Mouse (Mus musculus) CH12.LX (cell line): ENCODE results near the gene Bmp8a. TPM values are rescaled to one million over a fixed set of nuclear protein-coding genes. Genes with fewer than 3 reads are reported as not detected.

ENCODE experiments used
- DNase-seq: peaks from one replicate; pipeline ENCODE4 v3.0.0-alpha.2; 2013; ENCODE audit errors: extremely low read depth
- H3K27ac ChIP-seq: 2 replicates; pipeline ENCODE4 v1.5.1; 2012; ENCODE audit warnings: low read depth, mild to moderate bottlenecking, control low read depth, moderate library complexity; ENCODE audit not compliant: insufficient read depth
- H3K27me3 ChIP-seq: replicated peaks from 2 replicates; pipeline ENCODE3; 2012; ENCODE audit warnings: inconsistent platforms
- H3K36me3 ChIP-seq, 2 experiments: replicated peaks in 1 of 2; 2 replicates each; pipeline versions ENCODE3 to v1.6.1; 2012; ENCODE audit warnings: inconsistent platforms in 1 of 2, low read length in 1 of 2, mild to moderate bottlenecking in 1 of 2, mixed read lengths in 1 of 2, moderate library complexity in 1 of 2; ENCODE audit not compliant: control insufficient read depth in 1 of 2, insufficient read depth in 1 of 2
- H3K4me1 ChIP-seq, 2 experiments: 2 replicates each; pipeline ENCODE4 v1.6.1; 2012; ENCODE audit warnings: inconsistent platforms in 1 of 2, moderate library complexity in 1 of 2; ENCODE audit not compliant: insufficient read depth in 2 of 2, control insufficient read depth in 1 of 2
- H3K4me2 ChIP-seq: 2 replicates; pipeline ENCODE4 v1.6.1; 2012; ENCODE audit warnings: low read depth, mild to moderate bottlenecking, control low read depth; ENCODE audit not compliant: poor library complexity, insufficient read depth, severe bottlenecking
- H3K4me3 ChIP-seq, 3 experiments: fragments of 150-350 bp in 1 of 3; sonication (generic) in 1 of 3; replicated peaks in 1 of 3; 2 replicates each; pipeline versions ENCODE3 to v1.5.1; 2011 to 2012; ENCODE audit warnings: low read depth in 2 of 3, low read length in 2 of 3, mild to moderate bottlenecking in 2 of 3, moderate library complexity in 2 of 3, control low read depth in 1 of 3, improper control_type of control experiment in 1 of 3, inconsistent platforms in 1 of 3, mixed read lengths in 1 of 3; ENCODE audit not compliant: poor library complexity in 1 of 3
- H3K79me2 ChIP-seq: replicated peaks from 2 replicates; pipeline ENCODE4 v1.6.1; 2012; ENCODE audit warnings: mild to moderate bottlenecking, moderate library complexity; ENCODE audit not compliant: control insufficient read depth, poor library complexity, insufficient read depth, severe bottlenecking; ENCODE audit errors: extremely low read depth
- H3K9ac ChIP-seq: 2 replicates; pipeline ENCODE4 v1.6.1; 2012; ENCODE audit warnings: low read depth, mild to moderate bottlenecking, control low read depth, moderate library complexity; ENCODE audit not compliant: insufficient read depth
- H3K9me3 ChIP-seq: replicated peaks from 2 replicates; pipeline ENCODE3; 2012; ENCODE audit warnings: low read length, inconsistent platforms, mixed read lengths
- BHLHE40 ChIP-seq: IDR thresholded peaks from 2 replicates; pipeline ENCODE4 v1.6.1; 2011; ENCODE audit warnings: mild to moderate bottlenecking, low read depth, low read length, improper control_type of control experiment
- CTCF ChIP-seq, 2 experiments: IDR thresholded peaks in 1 of 2; conservative IDR thresholded peaks in 1 of 2; 2 replicates each; pipeline ENCODE4 v1.5.1; 2011 to 2012; ENCODE audit warnings: low read depth in 2 of 2, low read length in 2 of 2, improper control_type of control experiment in 1 of 2, inconsistent platforms in 1 of 2, mild to moderate bottlenecking in 1 of 2, moderate library complexity in 1 of 2
- E2F4 ChIP-seq: IDR thresholded peaks from 2 replicates; pipeline ENCODE4 v1.6.1; 2011; ENCODE audit warnings: low read depth, low read length, improper control_type of control experiment; ENCODE audit not compliant: insufficient replicate concordance
- HCFC1 ChIP-seq: IDR thresholded peaks from 2 replicates; pipeline ENCODE4 v1.6.1; 2012; ENCODE audit warnings: low read depth, mild to moderate bottlenecking, inconsistent platforms, low read length, improper control_type of control experiment
- JUN ChIP-seq: IDR thresholded peaks from 2 replicates; pipeline ENCODE4 v1.6.1; 2011; ENCODE audit warnings: low read depth, mild to moderate bottlenecking, low read length, improper control_type of control experiment, moderate library complexity; ENCODE audit not compliant: insufficient read depth
- KAT2A ChIP-seq: IDR thresholded peaks from 2 replicates; pipeline ENCODE4 v1.6.1; 2012; ENCODE audit warnings: low read length, improper control_type of control experiment, inconsistent platforms; ENCODE audit not compliant: insufficient replicate concordance
- MAX ChIP-seq: IDR thresholded peaks from 2 replicates; pipeline ENCODE4 v1.6.1; 2011; ENCODE audit warnings: low read length, improper control_type of control experiment
- MAZ ChIP-seq: IDR thresholded peaks from 2 replicates; pipeline ENCODE4 v1.6.1; 2012; ENCODE audit warnings: low read depth, mild to moderate bottlenecking, inconsistent platforms, low read length, improper control_type of control experiment, moderate library complexity
- MXI1 ChIP-seq: IDR thresholded peaks from 2 replicates; pipeline ENCODE4 v1.6.1; 2011; ENCODE audit warnings: mild to moderate bottlenecking, low read depth, low read length, improper control_type of control experiment
- NELFE ChIP-seq: IDR thresholded peaks from 2 replicates; pipeline ENCODE4 v1.6.1; 2011; ENCODE audit warnings: low read depth, low read length, improper control_type of control experiment
- NRF1 ChIP-seq: IDR thresholded peaks from 2 replicates; pipeline ENCODE4 v1.6.1; 2014; ENCODE audit warnings: low read depth, mild to moderate bottlenecking, inconsistent platforms, low read length, improper control_type of control experiment, moderate library complexity
- PAX5 ChIP-seq: IDR thresholded peaks from 2 replicates; pipeline ENCODE4 v1.6.1; 2012; ENCODE audit warnings: low read length, inconsistent platforms, mixed read lengths
- POLR2AphosphoS2 ChIP-seq: IDR thresholded peaks from 2 replicates; pipeline ENCODE4 v1.6.1; 2011; ENCODE audit warnings: low read depth, low read length, improper control_type of control experiment
- SMC3 ChIP-seq: IDR thresholded peaks from 2 replicates; pipeline ENCODE4 v1.6.1; 2011; ENCODE audit warnings: low read depth, low read length, improper control_type of control experiment
- TBP ChIP-seq: conservative IDR thresholded peaks from 2 replicates; pipeline ENCODE4 v1.6.1; 2011; ENCODE audit warnings: low read depth, low read length, improper control_type of control experiment
- TCF12 ChIP-seq: IDR thresholded peaks from 2 replicates; pipeline ENCODE4 v1.6.1; 2014; ENCODE audit warnings: low read depth, mild to moderate bottlenecking, inconsistent platforms, low read length, improper control_type of control experiment
- UBTF ChIP-seq: IDR thresholded peaks from 2 replicates; pipeline ENCODE4 v1.6.1; 2012; ENCODE audit warnings: low read depth, mild to moderate bottlenecking, inconsistent platforms, low read length, improper control_type of control experiment, moderate library complexity
- USF2 ChIP-seq: conservative IDR thresholded peaks from 2 replicates; pipeline ENCODE4 v1.6.1; 2011; ENCODE audit warnings: low read depth, low read length, improper control_type of control experiment
- ZMIZ1 ChIP-seq: IDR thresholded peaks from 2 replicates; pipeline ENCODE4 v1.6.1; 2012; ENCODE audit warnings: low read depth, mild to moderate bottlenecking, inconsistent platforms, low read length, improper control_type of control experiment
- ZNF384 ChIP-seq: IDR thresholded peaks from 2 replicates; pipeline ENCODE4 v1.6.1; 2012; ENCODE audit warnings: low read depth, low read length, improper control_type of control experiment, inconsistent platforms
- dilution Hi-C: fragments of 300-500 bp; cut with MboI; formaldehyde crosslinking; loops from 2 replicates; pipeline ENCODE4 v1.14.3; 2020; ENCODE audit warnings: low sequenced_read_pairs; ENCODE audit not compliant: extremely low pct_unique_long_range_greater_than_20kb, extremely low pct_ligation_motif_present
- in situ Hi-C: fragments of 300-500 bp; cut with MboI; formaldehyde crosslinking; loops from 3 replicates; pipeline ENCODE4 v1.14.3; 2019; ENCODE audit warnings: low sequenced_read_pairs, low pct_ligation_motif_present, low pct_unique_long_range_greater_than_20kb, mixed read lengths
- polyA plus RNA-seq: library from polyadenylated mRNA; unstranded; fragments of >175 nt; gene quantifications from 2 replicates; pipeline ENCODE4 v1.2.1, GENCODE M21; 2012; ENCODE audit warnings: low read depth; ENCODE audit not compliant: insufficient read length
- total RNA-seq, 2 experiments: library from RNA; depleted of rRNA; stranded (reverse); fragments of 300-350 nt in 1 of 2; fragments of >200 nt in 1 of 2; gene quantifications; 2 replicates each; pipeline ENCODE4 v1.2.3; 2012 to 2014

Bmp8a gene
- total and polyA plus RNA-seq, 3 experiments, result 0.30 to 0.76 (median 0.68) TPM

GRCm38 (mm10) chr4:123343471-123343789 is 378 bp upstream of the Bmp8a start:
- peaks cover 0 to 17% of the 10 kb centered on the region in 2 experiments for H3K36me3 ChIP-seq
- no peaks in the 10 kb centered on the region for H3K9me3 ChIP-seq
- in situ Hi-C loops (loop anchor here (5.0 kb wide), 1 partner anchor 41 kb away; no protein-coding TSS in a partner anchor), dilution Hi-C loops (no loop called here)
- H3K4me3 ChIP-seq, result peak overlapping the region; percentile 54 to 75 (median 63)
- H3K4me2 ChIP-seq, result peak overlapping the region; percentile 79
- peak; percentile 45 for DNase-seq
- H3K27ac ChIP-seq, result no peak overlapping the region
- H3K27me3 ChIP-seq, result peaks cover 14% of the 10 kb centered on the region
- no peak for TF ChIP-seq TBP
- no peak for TF ChIP-seq SMC3
- no peak for TF ChIP-seq POLR2AphosphoS2
- TF ChIP-seq ZNF384, result no peak
- TF ChIP-seq CTCF (conservative IDR thresholded peaks at IDR 0.05 in 1 of 2, IDR thresholded peaks at IDR 0.05 in 1 of 2; ENCODE audit: low read depth in 2 of 2, low read length in 2 of 2), result no peak
- no peak for TF ChIP-seq NELFE
- no peak for TF ChIP-seq ZMIZ1
- no peak for TF ChIP-seq KAT2A
- no peak for TF ChIP-seq MAX
- no peak for TF ChIP-seq HCFC1
- no peak for TF ChIP-seq MAZ
- no peak for TF ChIP-seq BHLHE40
- no peak for TF ChIP-seq TCF12
- no peak for TF ChIP-seq JUN
- TF ChIP-seq UBTF, result no peak
- no peak for TF ChIP-seq PAX5
- TF ChIP-seq NRF1, result no peak
- TF ChIP-seq E2F4, result no peak
- no peaks in the 10 kb centered on the region for H3K79me2 ChIP-seq
- peak overlapping the region; percentile 5; the same call in 1 of the 2 replicates for H3K9ac ChIP-seq
- H3K4me1 ChIP-seq, result peaks cover 19 to 33% of the 10 kb centered on the region in 2 experiments

GRCm38 (mm10) chr4:123342091-123342641 is 886 bp downstream of the Bmp8a start:
- peak overlapping the region; percentile 59 for H3K4me2 ChIP-seq
- in situ Hi-C loops, result loop anchor here (5.0 kb wide), 1 partner anchor 40 kb away; no protein-coding TSS in a partner anchor
- peaks cover 0 to 5% of the 10 kb centered on the region in 2 experiments for H3K36me3 ChIP-seq
- dilution Hi-C loops, result no loop called here
- H3K27me3 ChIP-seq, result peaks cover 14% of the 10 kb centered on the region
- no peak overlapping the region for H3K27ac ChIP-seq
- no peak for DNase-seq
- H3K4me1 ChIP-seq, result peaks cover 19 to 39% of the 10 kb centered on the region in 2 experiments
- H3K9ac ChIP-seq, result no peak overlapping the region
- H3K9me3 ChIP-seq, result no peaks in the 10 kb centered on the region
- TF ChIP-seq USF2, result no peak
- 0 out of 2 replicates have a peak, but pooled peaks have one; percentile 29 for TF ChIP-seq MXI1
- TF ChIP-seq, all 38 proteins: peak for 1
- Histone ChIP-seq H3K79me2 (no peaks in the 10 kb centered on the region), H3K4me3 (peak overlapping the region; percentile 52 to 75 (median 63))
